In genomic region chr5:125178171-125179006, GRCm38 (mm10) we compare ENCODE assay signal across 8 mouse cellular contexts. TPM values are rescaled to one million over a fixed set of nuclear protein-coding genes. Genes with fewer than 3 reads are reported as not detected.
DNase-seq lines count a peak whose midpoint lies in the region; ATAC-seq and TF ChIP-seq lines count a peak whose summit lies in the region.

No protein-coding gene starts in this region.

- under 1% methylated on average over 60 of the region's 60 CpGs for WGBS in heart, embryonic 15.5 days
- under 1% methylated on average over 58 of the region's 60 CpGs for WGBS in lung, embryonic 15.5 days

- no peak for TF ChIP-seq POLR2A in ES-Bruce4 (IDR thresholded peaks at IDR 0.05; ENCODE audit: insufficient read depth, low read length)

- 0 out of 2 replicates have a peak, but pooled peaks have one; percentile 22 for ATAC-seq in erythroblast, adult 5-6 weeks (replicated peaks; ENCODE audit: low FRiP score, poor library complexity, severe bottlenecking)
- peak; percentile 29 for ATAC-seq in heart, embryonic 15.5 days (replicated peaks; ENCODE audit: insufficient number of reproducible peaks, insufficient read depth, low FRiP score, low read depth)
- ATAC-seq in lung, embryonic 15.5 days (ENCODE audit: borderline replicate concordance, extremely low read depth, low FRiP score, low TSS enrichment), result peak; percentile 13

- DNase-seq in brain, adult 2 months (ENCODE audit: low read depth, low spot score), result peak; percentile 69
- DNase-seq in kidney, postnatal 25 days, result peak; percentile 61 to 83
- peak; percentile 63 for DNase-seq in retina, postnatal 1 day
- peak; percentile 76 to 81 for DNase-seq in thymus, postnatal 36 days

- H3K4me1 ChIP-seq in ES-Bruce4 (ENCODE audit: control insufficient read depth, insufficient read depth, low read length), result peaks cover 9% of the 10 kb centered on the region
- peaks cover 53% of the 10 kb centered on the region for H3K4me1 ChIP-seq in heart, embryonic 15.5 days (replicated peaks)
- H3K4me1 ChIP-seq in lung, embryonic 15.5 days, result peaks cover 59% of the 10 kb centered on the region

- no peaks in the 10 kb centered on the region for H3K36me3 ChIP-seq in ES-Bruce4 (ENCODE audit: control insufficient read depth, insufficient read depth, low read length, poor library complexity, severe bottlenecking)
- no peaks in the 10 kb centered on the region for H3K36me3 ChIP-seq in heart, embryonic 15.5 days
- no peaks in the 10 kb centered on the region for H3K36me3 ChIP-seq in lung, embryonic 15.5 days

- peak overlapping the region; percentile 90 for H3K9ac ChIP-seq in ES-Bruce4 (ENCODE audit: low read depth, poor library complexity, severe bottlenecking)
- peak overlapping the region; percentile 92 for H3K9ac ChIP-seq in heart, embryonic 15.5 days
- H3K9ac ChIP-seq in lung, embryonic 15.5 days, result peak overlapping the region; percentile 82

- H3K27ac ChIP-seq in ES-Bruce4 (ENCODE audit: insufficient read depth, low read length), result no peak overlapping the region
- H3K27ac ChIP-seq in heart, embryonic 15.5 days, result peak overlapping the region; percentile 96
- peak overlapping the region; percentile 95 for H3K27ac ChIP-seq in lung, embryonic 15.5 days

- TF ChIP-seq EP300 in ES-Bruce4 (IDR thresholded peaks at IDR 0.05; ENCODE audit: insufficient read depth, low read depth, low read length), result no peak

- TF ChIP-seq CTCF in ES-Bruce4 (IDR thresholded peaks at IDR 0.05; ENCODE audit: low read depth, low read length), result no peak

- peak overlapping the region; percentile 93 for H3K4me2 ChIP-seq in heart, embryonic 15.5 days
- H3K4me2 ChIP-seq in lung, embryonic 15.5 days, result peak overlapping the region; percentile 82

- no peaks in the 10 kb centered on the region for H3K27me3 ChIP-seq in ES-Bruce4 (ENCODE audit: control insufficient read depth, insufficient read depth, low read length, poor library complexity, severe bottlenecking)
- H3K27me3 ChIP-seq in heart, embryonic 15.5 days, result no peaks in the 10 kb centered on the region
- H3K27me3 ChIP-seq in lung, embryonic 15.5 days, result no peaks in the 10 kb centered on the region

- peak overlapping the region; percentile 85 for H3K4me3 ChIP-seq in ES-Bruce4 (ENCODE audit: low read depth, low read length)
- peak overlapping the region; percentile 62 for H3K4me3 ChIP-seq in heart, embryonic 15.5 days
- peak overlapping the region; percentile 77 for H3K4me3 ChIP-seq in lung, embryonic 15.5 days

- no peaks in the 10 kb centered on the region for H3K9me3 ChIP-seq in ES-Bruce4 (replicated peaks; ENCODE audit: control insufficient read depth, insufficient read depth, low read length, poor library complexity, severe bottlenecking)
- H3K9me3 ChIP-seq in heart, embryonic 15.5 days (replicated peaks), result no peaks in the 10 kb centered on the region
- H3K9me3 ChIP-seq in lung, embryonic 15.5 days, result no peaks in the 10 kb centered on the region

RNA-seq across cellular contexts. Expression of gene Ncor2, which starts 0.6 kb away (rescaled TPM):
- polyA plus RNA-seq in ES-Bruce4 (2011; ENCODE audit: insufficient read depth, insufficient read length, low read depth, missing spikeins), result 57.5 and 62.9 TPM in 2 replicates
- 15.8 and 18.2 TPM in 2 replicates for total RNA-seq in erythroblast, adult 5-6 weeks (2015; ENCODE audit: low replicate concordance)
- 6.0 and 8.0 TPM in 2 replicates for total RNA-seq in erythroblast, adult 5-6 weeks (2017; ENCODE audit: low replicate concordance)
- polyA plus RNA-seq in heart, embryonic 15.5 days (2015; fragmentation: Nextera tagmentation; extraction: Ambion mirVana), result 14.9 and 22.2 TPM in 2 replicates
- 28.7 and 30.5 TPM in 2 replicates for polyA plus RNA-seq in lung, embryonic 15.5 days (2015; fragmentation: Nextera tagmentation; extraction: Ambion mirVana)
